9 mouse cellular contexts compared by ENCODE assay signal in genomic region chr3:82998772-82999463, GRCm38 (mm10). TPM values are rescaled to one million over a fixed set of nuclear protein-coding genes. Genes with fewer than 3 reads are reported as not detected.
DNase-seq lines count a peak whose midpoint lies in the region; ATAC-seq and TF ChIP-seq lines count a peak whose summit lies in the region.
"Had no signal": no experiment of that assay in that cellular context is flagged by ENCODE, and none has a peak within 500 bp of the region (broad histone marks: within the 10 kb centered on the region; RNA-seq: fewer than 3 reads in every experiment).

No protein-coding gene starts in this region.

- TF ChIP-seq EP300 in stomach, postnatal 0 days (optimal IDR thresholded peaks at IDR 0.05): no peak

- H3K4me1 ChIP-seq in forebrain, embryonic 11.5 days (replicated peaks; ENCODE audit: control insufficient read depth, insufficient read depth, low read length): 0 out of 2 replicates have a peak, but pooled peaks cover 2% of the 10 kb centered on the region
- peaks cover 8% of the 10 kb centered on the region for H3K4me1 ChIP-seq in forebrain, embryonic 10.5 days
- peaks cover 8% of the 10 kb centered on the region for H3K4me1 ChIP-seq in hindbrain, embryonic 10.5 days (replicated peaks)
- H3K4me1 ChIP-seq in stomach, postnatal 0 days (replicated peaks; ENCODE audit: control insufficient read depth, insufficient read depth): no peaks in the 10 kb centered on the region

- H3K27me3 ChIP-seq in forebrain, embryonic 11.5 days (ENCODE audit: control insufficient read depth, insufficient read depth, low read length): no peaks in the 10 kb centered on the region; the same call in 1 of the 2 replicates
- peaks cover 37% of the 10 kb centered on the region for H3K27me3 ChIP-seq in forebrain, embryonic 10.5 days (ENCODE audit: poor library complexity, severe bottlenecking)
- H3K27me3 ChIP-seq in hindbrain, embryonic 10.5 days (ENCODE audit: insufficient read depth, poor library complexity, severe bottlenecking): peaks cover 32% of the 10 kb centered on the region
- H3K27me3 ChIP-seq in stomach, postnatal 0 days (ENCODE audit: control insufficient read depth, insufficient read depth, low read length): no peaks in the 10 kb centered on the region

- TF ChIP-seq CTCF in stomach, postnatal 0 days (IDR thresholded peaks at IDR 0.05; ENCODE audit: low read depth): peak; percentile 85

- no peaks in the 10 kb centered on the region for H3K36me3 ChIP-seq in forebrain, embryonic 11.5 days (ENCODE audit: control insufficient read depth, insufficient read depth, low read length)
- H3K36me3 ChIP-seq in forebrain, embryonic 10.5 days (replicated peaks): no peaks in the 10 kb centered on the region
- H3K36me3 ChIP-seq in hindbrain, embryonic 10.5 days: no peaks in the 10 kb centered on the region
- H3K36me3 ChIP-seq in stomach, postnatal 0 days (ENCODE audit: control insufficient read depth, insufficient read depth, low read length): no peaks in the 10 kb centered on the region

- peak; percentile 87 for ATAC-seq in forebrain, embryonic 11.5 days (replicated peaks; ENCODE audit: low FRiP score)
- ATAC-seq in stomach, postnatal 0 days (ENCODE audit: low FRiP score, low TSS enrichment): peak; percentile 71

- H3K4me3 ChIP-seq in forebrain, embryonic 11.5 days (ENCODE audit: low read depth, low read length): no peak overlapping the region
- no peak overlapping the region for H3K4me3 ChIP-seq in forebrain, embryonic 10.5 days
- H3K4me3 ChIP-seq in hindbrain, embryonic 10.5 days: no peak overlapping the region
- no peak overlapping the region for H3K4me3 ChIP-seq in stomach, postnatal 0 days (ENCODE audit: low read depth, low read length)

- no peak overlapping the region for H3K27ac ChIP-seq in forebrain, embryonic 11.5 days (ENCODE audit: low read depth, low read length)
- no peak overlapping the region for H3K27ac ChIP-seq in forebrain, embryonic 10.5 days
- H3K27ac ChIP-seq in hindbrain, embryonic 10.5 days: no peak overlapping the region
- H3K27ac ChIP-seq in stomach, postnatal 0 days (replicated peaks): no peak overlapping the region
- H3K27ac ChIP-seq: macrophage had no signal

- no peaks in the 10 kb centered on the region for H3K9me3 ChIP-seq in forebrain, embryonic 11.5 days (ENCODE audit: control insufficient read depth, low read length)
- H3K9me3 ChIP-seq in forebrain, embryonic 10.5 days: no peaks in the 10 kb centered on the region
- H3K9me3 ChIP-seq in hindbrain, embryonic 10.5 days: no peaks in the 10 kb centered on the region
- no peaks in the 10 kb centered on the region for H3K9me3 ChIP-seq in stomach, postnatal 0 days (ENCODE audit: control insufficient read depth, low read length)

- DNase-seq in forebrain, embryonic 11.5 days (ENCODE audit: low spot score): no peak
- no peak for DNase-seq in forebrain, embryonic 10.5 days (ENCODE audit: extremely low spot score, low spot score)
- peak; percentile 58 for DNase-seq in Muller cell, postnatal 12 days (ENCODE audit: inconsistent ontology term)
- DNase-seq in embryo, embryonic 11.5 days (ENCODE audit: low read depth, low spot score): peak; percentile 57
- DNase-seq in hindbrain, embryonic 10.5 days (ENCODE audit: low spot score): peak; percentile 18
- DNase-seq in layer of hippocampus, adult 9-10 months (ENCODE audit: low spot score): peak; percentile 90
- DNase-seq in lung, postnatal 36 days: peak; percentile 89
- peak; percentile 15 for DNase-seq in stomach, postnatal 0 days (ENCODE audit: low spot score)

- 34% methylated on average over 8 of the region's 8 CpGs for WGBS in forebrain, embryonic 11.5 days
- 42% methylated on average over 8 of the region's 8 CpGs for WGBS in forebrain, embryonic 10.5 days
- WGBS in hindbrain, embryonic 10.5 days: 36% methylated on average over 8 of the region's 8 CpGs
- 27% methylated on average over 8 of the region's 8 CpGs for WGBS in stomach, postnatal 0 days

- H3K9ac ChIP-seq in forebrain, embryonic 11.5 days (ENCODE audit: low read length): no peak overlapping the region
- H3K9ac ChIP-seq in stomach, postnatal 0 days (ENCODE audit: low read length): no peak overlapping the region

- no peak overlapping the region for H3K4me2 ChIP-seq in forebrain, embryonic 11.5 days (ENCODE audit: low read depth, low read length, severe bottlenecking)
- H3K4me2 ChIP-seq in stomach, postnatal 0 days (replicated peaks; ENCODE audit: low read depth): no peak overlapping the region

RNA-seq across cellular contexts. Expression of gene Fgg, which starts 8.6 kb away (rescaled TPM):
- polyA plus RNA-seq in forebrain, embryonic 11.5 days (2014; fragmentation: Nextera tagmentation; extraction: Ambion mirVana): not detected in 2 replicates
- not detected in 2 replicates for polyA plus RNA-seq in forebrain, embryonic 10.5 days (2016; fragmentation: Nextera tagmentation; extraction: Ambion mirVana)
- polyA plus RNA-seq in hindbrain, embryonic 10.5 days (2016; fragmentation: Nextera tagmentation; extraction: Ambion mirVana): not detected in 2 replicates
- polyA plus RNA-seq in stomach, postnatal 0 days (2015; fragmentation: Nextera tagmentation; extraction: Ambion mirVana): 4.6 and 11.2 TPM in 2 replicates
- polyA plus RNA-seq: macrophage had no signal

RNA-seq across cellular contexts. Expression of gene Fga, which starts 27.0 kb away (rescaled TPM):
- polyA plus RNA-seq in forebrain, embryonic 11.5 days (2014; fragmentation: Nextera tagmentation; extraction: Ambion mirVana): not detected in 2 replicates
- polyA plus RNA-seq in forebrain, embryonic 10.5 days (2016; fragmentation: Nextera tagmentation; extraction: Ambion mirVana): not detected in 2 replicates
- polyA plus RNA-seq in hindbrain, embryonic 10.5 days (2016; fragmentation: Nextera tagmentation; extraction: Ambion mirVana): not detected in 2 replicates
- 3.9 and 10.0 TPM in 2 replicates for polyA plus RNA-seq in stomach, postnatal 0 days (2015; fragmentation: Nextera tagmentation; extraction: Ambion mirVana)
- polyA plus RNA-seq: macrophage had no signal

RNA-seq across cellular contexts. Expression of gene Fgb, which starts 50.7 kb away (rescaled TPM):
- polyA plus RNA-seq in forebrain, embryonic 11.5 days (2014; fragmentation: Nextera tagmentation; extraction: Ambion mirVana): not detected in 2 replicates
- not detected in 2 replicates for polyA plus RNA-seq in forebrain, embryonic 10.5 days (2016; fragmentation: Nextera tagmentation; extraction: Ambion mirVana)
- polyA plus RNA-seq in hindbrain, embryonic 10.5 days (2016; fragmentation: Nextera tagmentation; extraction: Ambion mirVana): not detected in 2 replicates
- polyA plus RNA-seq in stomach, postnatal 0 days (2015; fragmentation: Nextera tagmentation; extraction: Ambion mirVana): 2.8 and 6.1 TPM in 2 replicates
- polyA plus RNA-seq: macrophage had no signal

RNA-seq across cellular contexts. Expression of gene Plrg1, which starts 56.4 kb away (rescaled TPM):
- polyA plus RNA-seq in forebrain, embryonic 11.5 days (2014; fragmentation: Nextera tagmentation; extraction: Ambion mirVana): 129 and 135 TPM in 2 replicates
- polyA plus RNA-seq in forebrain, embryonic 10.5 days (2016; fragmentation: Nextera tagmentation; extraction: Ambion mirVana): 136 and 137 TPM in 2 replicates
- 138 and 139 TPM in 2 replicates for polyA plus RNA-seq in hindbrain, embryonic 10.5 days (2016; fragmentation: Nextera tagmentation; extraction: Ambion mirVana)
- 43.7 and 44.6 TPM in 2 replicates for polyA plus RNA-seq in stomach, postnatal 0 days (2015; fragmentation: Nextera tagmentation; extraction: Ambion mirVana)

Comparison
In these comparisons a context has a peak if more than half of its experiments do, and no peak if none do; other contexts are left out.
1. DNase-seq: peak in Muller cell, postnatal 12 days (single experiment), embryo, embryonic 11.5 days (single experiment), hindbrain, embryonic 10.5 days (single experiment), layer of hippocampus, adult 9-10 months (single experiment), lung, postnatal 36 days (single experiment) and stomach, postnatal 0 days (single experiment); none in forebrain, embryonic 11.5 days (single experiment) and forebrain, embryonic 10.5 days (single experiment).